Mouse (Mus musculus): Measurements from ENCODE around the gene Sv2b.

DNA sequence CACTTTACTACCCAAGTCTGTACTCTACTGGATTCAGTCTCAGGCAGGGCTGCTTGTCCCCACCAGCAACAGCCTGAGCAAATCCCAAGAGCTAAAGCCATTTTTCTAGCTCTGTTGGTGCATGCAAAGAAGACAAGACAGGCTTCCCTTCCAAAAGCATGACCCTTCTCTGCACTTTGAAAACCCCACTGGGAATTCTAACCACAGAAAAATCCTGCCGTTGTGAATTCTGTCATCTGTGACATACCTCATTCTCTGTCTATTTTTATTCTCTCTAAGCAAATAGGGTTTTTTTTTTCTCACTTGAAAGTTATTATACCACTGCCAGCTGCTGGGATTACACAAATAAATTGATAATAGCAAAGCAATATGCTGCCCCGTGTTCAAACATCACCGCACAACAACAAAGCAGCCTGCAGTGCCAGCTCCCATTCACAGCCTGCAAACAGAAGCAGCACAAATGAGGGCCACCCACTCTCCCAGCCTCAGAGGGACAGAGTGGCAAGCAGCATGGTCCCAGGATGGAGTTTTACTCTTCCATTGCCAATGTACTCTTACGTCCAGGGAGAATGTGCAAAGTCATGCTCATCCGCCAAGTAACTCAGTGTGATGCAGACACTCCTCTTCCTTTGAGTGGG lies 13.7 kb downstream of the Sv2b start:
- TF ChIP-seq POLR2A (IDR thresholded peaks at IDR 0.05; ENCODE audit: low read depth, low read length) (no peak), CTCF (IDR thresholded peaks at IDR 0.05; ENCODE audit: extremely low read depth, insufficient read length, insufficient replicate concordance, low read depth, low read length) (no peak)

Measured in small intestine, adult 2 months (tissue).